Mouse (Mus musculus): ENCODE results near the gene Arhgap25. TPM values are rescaled to one million over a fixed set of nuclear protein-coding genes. Genes with fewer than 3 reads are reported as not detected.

Arhgap25 gene
- polyA plus RNA-seq, 1 experiment from 2014 or later: 2.5 TPM

GRCm38 (mm10) chr6:87519809-87520208 is 13.2 kb downstream of the Arhgap25 start:
- Histone ChIP-seq H3K9me3 (ENCODE audit: control insufficient read depth, low read length) (no peaks in the 10 kb centered on the region), H3K9ac (ENCODE audit: low read length) (no peak overlapping the region), H3K27ac (ENCODE audit: low read depth, low read length) (no peak overlapping the region), H3K36me3 (ENCODE audit: control insufficient read depth, insufficient read depth, low read length) (no peaks in the 10 kb centered on the region), H3K4me1 (ENCODE audit: control insufficient read depth, insufficient read depth, low read length) (no peaks in the 10 kb centered on the region), H3K27me3 (ENCODE audit: control insufficient read depth, insufficient read depth, low read length) (no peaks in the 10 kb centered on the region), H3K4me3 (ENCODE audit: low read depth, low read length) (no peak overlapping the region), H3K4me2 (ENCODE audit: low read depth) (no peak overlapping the region)
- WGBS: 91% methylated on average over 11 of the region's 11 CpGs
- no peak for ATAC-seq (ENCODE audit: insufficient read depth, low FRiP score, low TSS enrichment)
- no peak for DNase-seq (ENCODE audit: low spot score)

DNA sequence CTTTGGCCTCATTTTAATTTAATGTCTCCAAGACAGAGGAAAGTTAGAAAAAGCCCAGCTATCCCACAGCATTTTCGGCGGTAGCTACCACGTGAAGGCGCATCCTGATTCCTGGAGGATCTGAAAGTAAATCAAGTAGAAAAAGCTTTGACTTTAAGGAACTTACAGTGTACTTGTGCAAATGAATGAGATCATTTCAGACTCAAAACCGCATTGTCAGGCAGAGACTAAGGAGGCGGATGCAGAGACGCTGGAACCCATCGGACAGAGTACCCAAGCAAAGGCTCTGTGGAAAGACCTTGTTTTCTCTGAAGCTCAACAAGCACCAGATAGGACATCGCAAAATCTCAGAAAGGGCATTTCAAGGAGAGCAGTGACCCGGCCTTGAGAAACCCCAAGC is 14.4 kb downstream of the Arhgap25 start:
- Histone ChIP-seq H3K4me2 (ENCODE audit: low read depth) (no peak overlapping the region), H3K36me3 (ENCODE audit: control insufficient read depth, insufficient read depth, low read length) (no peaks in the 10 kb centered on the region), H3K4me3 (ENCODE audit: low read depth, low read length) (no peak overlapping the region), H3K27ac (ENCODE audit: low read depth, low read length) (no peak overlapping the region), H3K9ac (ENCODE audit: low read length) (no peak overlapping the region), H3K4me1 (ENCODE audit: control insufficient read depth, insufficient read depth, low read length) (no peaks in the 10 kb centered on the region), H3K9me3 (ENCODE audit: control insufficient read depth, low read length) (no peaks in the 10 kb centered on the region), H3K27me3 (ENCODE audit: control insufficient read depth, insufficient read depth, low read length) (no peaks in the 10 kb centered on the region)
- ATAC-seq (ENCODE audit: insufficient read depth, low FRiP score, low TSS enrichment): no peak
- no peak for DNase-seq (ENCODE audit: low spot score)
- WGBS: 96% methylated on average over 10 of the region's 10 CpGs

DNA sequence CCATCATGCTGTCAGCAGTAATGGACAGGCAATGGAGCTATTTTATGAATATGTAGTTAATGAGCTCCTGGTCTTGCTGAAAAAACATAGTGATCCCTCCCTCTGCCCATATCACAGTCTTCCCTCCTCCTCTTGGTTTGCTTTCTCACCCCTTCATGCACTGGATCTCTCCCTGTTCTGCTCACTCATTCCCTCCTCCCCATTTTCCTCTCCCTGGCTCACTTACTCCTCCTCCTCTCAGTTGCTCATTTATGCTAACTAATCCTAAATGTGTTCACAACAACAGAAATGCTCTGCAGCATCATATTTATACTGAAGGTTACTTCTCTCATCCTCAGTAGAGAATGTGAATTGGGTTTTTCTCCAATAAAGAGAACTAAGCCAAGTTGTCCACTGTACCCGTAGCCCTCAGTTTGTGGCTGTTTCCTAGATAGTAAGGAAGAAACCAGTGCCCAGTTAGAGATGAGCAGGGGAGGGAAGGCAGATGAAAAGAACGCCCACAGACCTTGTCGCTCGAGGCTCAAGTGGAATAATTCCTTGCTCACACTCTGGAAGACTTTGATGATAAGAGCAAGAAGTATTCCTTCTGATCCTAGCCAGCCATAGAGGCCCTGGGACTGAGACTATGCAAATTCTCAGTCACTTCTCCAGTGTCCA is 15.2 kb downstream of the Arhgap25 start:
- no peak for DNase-seq (ENCODE audit: low spot score)
- WGBS: 92% methylated on average over 4 of the region's 4 CpGs
- H3K4me2 ChIP-seq (ENCODE audit: low read depth): no peak overlapping the region
- no peaks in the 10 kb centered on the region for H3K36me3 ChIP-seq (ENCODE audit: control insufficient read depth, insufficient read depth, low read length)
- no peak for ATAC-seq (ENCODE audit: insufficient read depth, low FRiP score, low TSS enrichment)
- H3K9ac ChIP-seq (ENCODE audit: low read length): no peak overlapping the region
- H3K4me3 ChIP-seq (ENCODE audit: low read depth, low read length): no peak overlapping the region
- no peaks in the 10 kb centered on the region for H3K27me3 ChIP-seq (ENCODE audit: control insufficient read depth, insufficient read depth, low read length)
- H3K27ac ChIP-seq (ENCODE audit: low read depth, low read length): no peak overlapping the region
- no peaks in the 10 kb centered on the region for H3K4me1 ChIP-seq (ENCODE audit: control insufficient read depth, insufficient read depth, low read length)
- H3K9me3 ChIP-seq (ENCODE audit: control insufficient read depth, low read length): no peaks in the 10 kb centered on the region

GRCm38 (mm10) chr6:87514321-87514720 is 18.7 kb downstream of the Arhgap25 start:
- H3K4me3 ChIP-seq (ENCODE audit: low read depth, low read length): no peak overlapping the region
- H3K9ac ChIP-seq (ENCODE audit: low read length): no peak overlapping the region
- DNase-seq (ENCODE audit: low spot score) (no peak), ATAC-seq (ENCODE audit: insufficient read depth, low FRiP score, low TSS enrichment) (no peak)
- H3K9me3 ChIP-seq (ENCODE audit: control insufficient read depth, low read length): no peaks in the 10 kb centered on the region
- H3K27me3 ChIP-seq (ENCODE audit: control insufficient read depth, insufficient read depth, low read length): no peaks in the 10 kb centered on the region
- H3K36me3 ChIP-seq (ENCODE audit: control insufficient read depth, insufficient read depth, low read length): no peaks in the 10 kb centered on the region
- WGBS: 82% methylated on average over 4 of the region's 4 CpGs
- no peak overlapping the region for H3K4me2 ChIP-seq (ENCODE audit: low read depth)
- no peaks in the 10 kb centered on the region for H3K4me1 ChIP-seq (ENCODE audit: control insufficient read depth, insufficient read depth, low read length)
- H3K27ac ChIP-seq (ENCODE audit: low read depth, low read length): no peak overlapping the region

DNA sequence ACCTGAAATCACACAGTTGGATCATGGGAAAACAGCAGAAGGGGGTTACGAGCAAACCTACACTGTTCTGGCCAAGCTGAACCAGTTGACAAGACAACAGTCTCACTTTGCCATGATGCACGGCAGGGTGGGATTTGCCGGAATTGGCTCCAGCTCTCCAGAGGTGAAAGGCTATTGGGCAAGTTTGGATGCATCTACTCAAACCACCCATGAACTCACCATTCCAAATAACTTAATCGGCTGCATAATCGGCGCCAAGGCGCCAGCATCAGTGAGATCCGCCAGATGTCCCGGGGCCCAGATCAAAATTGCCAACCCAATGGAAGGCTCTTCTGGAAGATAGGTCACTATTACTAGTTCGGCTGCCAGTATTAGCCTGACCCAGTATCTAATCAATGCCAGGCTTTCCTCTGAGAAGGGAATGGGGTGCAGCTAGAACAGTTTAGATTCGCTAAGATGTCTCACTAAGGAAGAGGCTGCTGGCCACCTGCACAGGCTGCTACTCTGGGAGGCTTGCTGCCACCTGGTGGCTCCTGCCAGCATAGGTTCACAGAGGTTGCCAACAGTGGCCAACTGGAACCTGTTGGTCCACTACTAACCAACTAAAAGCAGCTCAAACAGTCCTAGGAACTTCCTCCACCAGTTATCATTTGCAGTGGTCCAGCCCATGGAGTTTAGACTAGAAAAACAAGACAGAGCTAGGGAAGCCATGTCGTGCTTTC is 19.9 kb downstream of the Arhgap25 start:
- WGBS: 78% methylated on average over 12 of the region's 12 CpGs
- DNase-seq (ENCODE audit: low spot score) (peak; percentile 73), ATAC-seq (ENCODE audit: insufficient read depth, low FRiP score, low TSS enrichment) (no peak)
- no peak overlapping the region for H3K4me2 ChIP-seq (ENCODE audit: low read depth)
- H3K27me3 ChIP-seq (ENCODE audit: control insufficient read depth, insufficient read depth, low read length): no peaks in the 10 kb centered on the region
- no peaks in the 10 kb centered on the region for H3K9me3 ChIP-seq (ENCODE audit: control insufficient read depth, low read length)
- no peak overlapping the region for H3K4me3 ChIP-seq (ENCODE audit: low read depth, low read length)
- H3K9ac ChIP-seq (ENCODE audit: low read length): no peak overlapping the region
- H3K4me1 ChIP-seq (ENCODE audit: control insufficient read depth, insufficient read depth, low read length): no peaks in the 10 kb centered on the region
- no peaks in the 10 kb centered on the region for H3K36me3 ChIP-seq (ENCODE audit: control insufficient read depth, insufficient read depth, low read length)
- H3K27ac ChIP-seq (ENCODE audit: low read depth, low read length): no peak overlapping the region

DNA sequence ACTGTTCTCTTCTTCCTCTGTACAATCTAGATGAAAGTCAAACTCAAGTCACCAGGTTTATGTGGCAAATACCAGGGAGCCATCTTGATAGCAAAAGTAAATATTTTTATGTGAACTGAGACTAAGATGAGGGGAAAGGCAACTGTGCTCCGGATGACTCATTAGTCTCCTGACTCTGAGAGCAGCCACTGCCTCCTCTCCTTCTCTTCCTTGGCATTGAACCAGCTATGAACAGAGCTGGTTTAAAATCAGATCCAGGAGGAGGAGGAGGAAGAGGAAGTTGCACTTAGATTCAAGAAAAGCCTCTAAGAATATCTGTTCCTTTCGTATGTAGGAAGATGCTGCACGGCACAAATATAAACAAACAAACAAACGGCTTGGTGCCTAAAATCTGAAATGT is 22.1 kb downstream of the Arhgap25 start:
- H3K4me3 ChIP-seq (ENCODE audit: low read depth, low read length): no peak overlapping the region
- no peak overlapping the region for H3K9ac ChIP-seq (ENCODE audit: low read length)
- no peak for DNase-seq (ENCODE audit: low spot score)
- no peaks in the 10 kb centered on the region for H3K4me1 ChIP-seq (ENCODE audit: control insufficient read depth, insufficient read depth, low read length)
- WGBS: 80% methylated on average over 4 of the region's 4 CpGs
- H3K27ac ChIP-seq (ENCODE audit: low read depth, low read length): no peak overlapping the region
- H3K27me3 ChIP-seq (ENCODE audit: control insufficient read depth, insufficient read depth, low read length): no peaks in the 10 kb centered on the region
- no peak overlapping the region for H3K4me2 ChIP-seq (ENCODE audit: low read depth)
- no peaks in the 10 kb centered on the region for H3K36me3 ChIP-seq (ENCODE audit: control insufficient read depth, insufficient read depth, low read length)
- no peaks in the 10 kb centered on the region for H3K9me3 ChIP-seq (ENCODE audit: control insufficient read depth, low read length)
- no peak for ATAC-seq (ENCODE audit: insufficient read depth, low FRiP score, low TSS enrichment)

- Histone ChIP-seq H3K9ac (ENCODE audit: low read length) (no peak overlapping the region), H3K4me2 (ENCODE audit: low read depth) (no peak overlapping the region), H3K9me3 (ENCODE audit: control insufficient read depth, low read length) (no peaks in the 10 kb centered on the region), H3K27ac (ENCODE audit: low read depth, low read length) (no peak overlapping the region), H3K4me1 (ENCODE audit: control insufficient read depth, insufficient read depth, low read length) (no peaks in the 10 kb centered on the region), H3K36me3 (ENCODE audit: control insufficient read depth, insufficient read depth, low read length) (no peaks in the 10 kb centered on the region), H3K4me3 (ENCODE audit: low read depth, low read length) (no peak overlapping the region), H3K27me3 (ENCODE audit: control insufficient read depth, insufficient read depth, low read length) (no peaks in the 10 kb centered on the region)
- WGBS: 91% methylated on average over 2 of the region's 2 CpGs
- no peak for ATAC-seq (ENCODE audit: insufficient read depth, low FRiP score, low TSS enrichment)
- no peak for DNase-seq (ENCODE audit: low spot score)
Observed at GRCm38 (mm10) chr6:87509806-87510205, 23.3 kb downstream of the Arhgap25 start.

DNA sequence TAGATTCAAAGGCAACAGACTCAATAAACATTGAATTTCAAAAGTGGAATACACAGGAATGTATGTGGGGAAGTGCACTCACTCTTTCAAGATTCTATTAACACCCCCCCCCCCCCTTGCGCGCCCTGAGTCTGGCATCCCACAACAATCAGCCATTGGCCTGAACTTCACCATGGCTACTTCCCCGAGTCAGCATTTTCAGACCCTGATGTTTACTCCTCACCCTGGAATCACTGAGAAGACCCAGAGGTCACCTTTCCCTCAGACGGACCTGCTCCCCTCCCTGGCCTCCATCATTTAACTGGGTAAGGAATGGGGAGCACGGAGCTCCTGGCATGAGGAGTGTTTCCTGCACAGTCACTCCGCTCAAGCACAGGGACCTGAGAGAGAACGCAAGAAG is 28.2 kb downstream of the Arhgap25 start:
- Histone ChIP-seq H3K4me1 (ENCODE audit: control insufficient read depth, insufficient read depth, low read length) (no peaks in the 10 kb centered on the region), H3K27me3 (ENCODE audit: control insufficient read depth, insufficient read depth, low read length) (no peaks in the 10 kb centered on the region), H3K4me2 (ENCODE audit: low read depth) (no peak overlapping the region), H3K9me3 (ENCODE audit: control insufficient read depth, low read length) (no peaks in the 10 kb centered on the region), H3K9ac (ENCODE audit: low read length) (no peak overlapping the region), H3K27ac (ENCODE audit: low read depth, low read length) (no peak overlapping the region), H3K36me3 (ENCODE audit: control insufficient read depth, insufficient read depth, low read length) (no peaks in the 10 kb centered on the region), H3K4me3 (ENCODE audit: low read depth, low read length) (no peak overlapping the region)
- WGBS: 78% methylated on average over 7 of the region's 7 CpGs
- no peak for DNase-seq (ENCODE audit: low spot score)
- no peak for ATAC-seq (ENCODE audit: insufficient read depth, low FRiP score, low TSS enrichment)

DNA sequence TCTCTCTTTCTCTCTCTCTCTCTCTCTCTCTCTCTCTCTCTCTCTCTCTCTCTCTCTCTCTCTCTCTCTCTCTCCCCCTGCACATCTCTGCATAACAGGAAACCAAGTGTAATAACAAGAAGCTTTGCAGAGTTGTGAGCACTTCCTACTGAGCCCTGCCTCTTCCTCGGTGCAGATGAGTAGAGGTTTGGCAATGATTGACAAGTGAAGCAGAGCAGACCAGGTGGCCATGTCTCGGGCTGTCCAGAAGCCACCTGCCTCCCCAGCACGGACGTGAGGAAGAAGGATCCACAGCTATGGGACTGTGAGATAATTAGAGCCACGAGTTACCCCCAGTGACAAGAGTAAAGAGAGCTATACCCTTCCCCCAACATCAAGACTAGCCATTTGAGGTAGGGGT is 29.1 kb downstream of the Arhgap25 start:
- no peak overlapping the region for H3K4me2 ChIP-seq (ENCODE audit: low read depth)
- H3K27me3 ChIP-seq (ENCODE audit: control insufficient read depth, insufficient read depth, low read length): no peaks in the 10 kb centered on the region
- no peak overlapping the region for H3K4me3 ChIP-seq (ENCODE audit: low read depth, low read length)
- WGBS: 87% methylated on average over 5 of the region's 5 CpGs
- H3K27ac ChIP-seq (ENCODE audit: low read depth, low read length): no peak overlapping the region
- DNase-seq (ENCODE audit: low spot score) (no peak), ATAC-seq (ENCODE audit: insufficient read depth, low FRiP score, low TSS enrichment) (no peak)
- no peaks in the 10 kb centered on the region for H3K9me3 ChIP-seq (ENCODE audit: control insufficient read depth, low read length)
- H3K9ac ChIP-seq (ENCODE audit: low read length): no peak overlapping the region
- no peaks in the 10 kb centered on the region for H3K4me1 ChIP-seq (ENCODE audit: control insufficient read depth, insufficient read depth, low read length)
- no peaks in the 10 kb centered on the region for H3K36me3 ChIP-seq (ENCODE audit: control insufficient read depth, insufficient read depth, low read length)
